Mouse (Mus musculus) monocyte, adult 5-6 weeks (primary cell): ENCODE data around the gene Fbxl13. TPM values are rescaled to one million over a fixed set of nuclear protein-coding genes. Genes with fewer than 3 reads are reported as not detected.

Experiments
- ATAC-seq: fragments of 153-309, 156-312 bp; replicated peaks from 2 replicates; pipeline ENCODE4 v1.8.0; 2017; ENCODE audit warnings: mild to moderate bottlenecking; ENCODE audit not compliant: low TSS enrichment, insufficient number of reproducible peaks, severe bottlenecking, poor library complexity, low FRiP score
- total RNA-seq: library from RNA; stranded (forward); fragments of 200-1000, 200-491, 200-594 nt; gene quantifications from 3 replicates; pipeline ENCODE4 v1.2.3, GENCODE M21; 2017

Gene Fbxl13
- not detected in 3 replicates for total RNA-seq

- peak; percentile 81 for ATAC-seq
Measured at GRCm38 (mm10) chr5:21645439-21646132, at the start of gene Fbxl13, which contains the start of gene Armc10. TSS of gene Fbxl13 (minus strand) at chr5:21645634. TSS of gene Armc10 (plus strand) at chr5:21645813.

DNA sequence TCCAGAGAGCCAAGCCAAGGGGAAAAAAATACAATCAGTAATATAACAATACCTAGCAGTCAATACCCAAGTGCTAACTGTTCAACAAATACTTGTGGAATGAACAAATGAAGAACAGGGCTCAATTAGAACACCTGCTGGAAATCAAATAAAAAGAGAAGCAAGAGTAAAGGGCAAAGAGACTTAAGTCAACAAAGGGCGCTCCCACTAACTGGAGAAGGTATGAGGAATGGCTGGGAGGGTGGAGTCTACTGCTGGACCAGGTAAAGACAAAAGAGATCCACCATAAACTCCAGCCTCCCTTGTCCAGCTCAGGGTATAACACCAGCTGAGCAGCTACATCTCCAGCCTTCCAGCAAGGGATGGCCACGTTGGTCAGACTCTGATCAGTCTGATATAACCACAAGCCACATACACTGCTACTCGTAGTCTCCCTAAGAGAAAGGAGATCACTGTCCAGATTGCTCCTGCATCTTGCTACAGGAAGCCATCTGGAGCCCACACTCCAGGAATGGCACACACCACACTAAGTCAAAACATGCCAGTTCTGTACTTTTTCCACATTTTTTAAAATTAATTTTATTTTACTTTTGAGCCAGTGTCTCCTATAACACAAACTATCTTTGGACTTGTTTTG, 49.5 kb upstream of the Fbxl13 start:
- ATAC-seq = no peak

- ATAC-seq = no peak
Measured at GRCm38 (mm10) chr5:21693372-21693870, 48.0 kb upstream of the Fbxl13 start.

- no peak for ATAC-seq
Measured at GRCm38 (mm10) chr5:21692230-21692629, 46.8 kb upstream of the Fbxl13 start.

DNA sequence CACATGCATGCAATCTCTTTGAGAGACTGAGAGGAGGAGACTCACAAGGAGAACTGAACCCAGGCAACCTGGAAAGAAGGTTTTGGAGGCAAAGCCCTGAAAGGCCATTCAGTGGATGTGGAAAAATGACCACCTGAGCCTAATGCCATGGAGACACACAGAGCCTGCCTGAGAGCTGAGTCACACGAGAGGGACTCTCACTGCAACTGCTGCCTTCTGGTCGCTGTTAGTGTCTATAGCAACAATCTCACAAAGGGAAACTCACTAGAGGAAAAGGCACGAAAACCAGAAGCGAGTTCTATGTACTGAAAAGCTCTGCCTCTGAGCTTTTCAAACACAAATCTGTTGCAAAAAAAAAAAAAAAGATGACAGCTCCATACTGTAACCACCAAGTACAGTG, 41.6 kb upstream of the Fbxl13 start:
- no peak for ATAC-seq

DNA sequence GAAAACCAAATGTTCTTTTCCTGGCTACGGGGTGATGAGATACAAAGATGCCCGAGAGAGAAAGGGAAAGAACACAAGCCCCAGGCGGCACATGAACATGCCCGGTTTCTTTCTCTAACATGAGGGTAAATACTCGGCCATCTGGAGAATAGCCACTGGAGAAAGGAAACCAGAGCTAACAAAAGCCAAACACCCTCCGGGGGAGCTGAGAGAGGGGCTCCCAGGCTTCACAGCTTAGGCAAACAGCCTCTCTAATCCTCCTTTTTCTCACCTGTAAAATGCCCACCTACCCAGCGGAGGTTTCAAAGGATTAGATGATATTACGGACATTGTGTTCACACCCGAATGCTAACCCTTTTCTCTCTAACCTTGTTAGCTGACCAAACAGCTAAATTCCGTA, 39.6 kb upstream of the Fbxl13 start:
- no peak for ATAC-seq

DNA sequence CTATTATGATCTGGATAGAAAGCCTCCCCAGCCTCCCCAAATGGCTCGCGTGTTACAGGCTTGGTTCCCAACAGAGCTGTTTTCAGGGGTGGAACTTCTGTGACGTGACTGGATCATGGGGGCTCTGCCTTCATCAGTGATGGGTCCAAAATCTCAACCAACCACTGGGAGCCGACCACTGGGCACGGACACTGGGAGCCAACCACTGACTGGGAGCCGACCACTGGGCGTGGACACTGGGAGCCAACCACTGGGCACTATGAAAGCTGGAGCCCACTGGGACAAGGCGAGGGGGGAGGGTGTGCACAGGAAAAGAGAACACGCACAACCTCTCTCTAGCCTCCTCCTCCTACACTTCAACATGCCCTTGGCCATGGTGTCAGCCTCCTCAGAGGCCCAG, 38.4 kb upstream of the Fbxl13 start:
- ATAC-seq = no peak

GRCm38 (mm10) chr5:21680940-21681339, 35.5 kb upstream of the Fbxl13 start:
- no peak for ATAC-seq

DNA sequence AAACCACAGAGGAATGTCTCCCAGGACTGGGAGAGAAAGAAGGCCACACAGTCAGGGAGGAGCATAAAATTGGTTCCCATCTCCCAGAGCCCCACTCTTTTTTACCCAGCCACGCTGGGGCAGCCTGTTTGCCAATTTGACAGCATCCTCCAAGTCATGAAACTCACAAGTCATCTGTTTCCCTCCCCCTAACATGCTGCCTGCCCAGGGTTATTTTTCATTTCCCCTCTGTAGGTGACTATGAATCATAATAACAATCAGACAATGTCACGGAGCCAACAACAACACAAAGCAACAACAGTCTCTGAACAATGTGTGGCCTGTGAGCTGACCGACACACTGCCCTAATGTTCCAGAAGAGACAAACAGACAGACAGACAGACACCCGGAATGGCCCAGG, 34.6 kb upstream of the Fbxl13 start:
- ATAC-seq = no peak

GRCm38 (mm10) chr5:21678363-21678762, 32.9 kb upstream of the Fbxl13 start:
- ATAC-seq = no peak

DNA sequence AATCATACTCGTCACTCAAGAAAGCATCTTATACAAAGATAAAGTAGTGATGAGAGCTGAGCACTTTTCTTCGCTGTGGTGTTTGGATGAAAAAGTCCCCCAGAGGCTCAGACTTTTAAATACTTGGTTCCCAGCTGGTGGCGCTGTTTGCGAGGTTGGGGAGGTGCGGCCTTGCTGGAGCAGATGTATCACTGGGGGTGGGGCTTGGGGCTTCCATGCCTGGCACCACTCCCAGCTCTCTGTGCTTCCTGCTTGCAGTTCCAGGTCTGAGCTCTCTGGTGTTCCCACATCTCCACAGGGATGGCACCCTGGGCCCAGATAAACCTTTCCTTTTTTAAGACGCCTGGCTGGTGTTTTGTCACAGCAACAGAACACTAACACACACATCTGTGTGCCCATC, 32.5 kb upstream of the Fbxl13 start:
- ATAC-seq = no peak

GRCm38 (mm10) chr5:21675494-21675893, 30.1 kb upstream of the Fbxl13 start:
- no peak for ATAC-seq

- ATAC-seq = no peak
Measured at GRCm38 (mm10) chr5:21675019-21675418, 29.6 kb upstream of the Fbxl13 start.

DNA sequence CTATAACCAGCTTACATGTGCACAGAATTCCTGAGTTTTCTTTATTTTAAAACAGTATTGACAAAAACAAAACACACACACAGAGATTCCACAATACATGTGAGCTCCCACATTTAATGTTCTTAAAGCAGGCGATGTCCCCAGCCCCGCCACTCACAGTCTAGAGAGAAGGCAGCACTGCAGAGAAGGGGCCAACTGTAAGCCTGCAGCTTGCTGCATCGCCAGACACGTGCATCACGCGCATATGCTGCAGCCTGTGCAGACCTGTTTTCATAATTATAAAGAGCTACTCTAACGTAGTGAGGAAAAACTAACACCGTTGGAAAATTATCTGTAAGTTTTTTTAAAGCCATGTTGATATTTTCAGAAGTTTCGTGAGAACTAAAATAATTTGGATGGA, 28.3 kb upstream of the Fbxl13 start:
- ATAC-seq = no peak

DNA sequence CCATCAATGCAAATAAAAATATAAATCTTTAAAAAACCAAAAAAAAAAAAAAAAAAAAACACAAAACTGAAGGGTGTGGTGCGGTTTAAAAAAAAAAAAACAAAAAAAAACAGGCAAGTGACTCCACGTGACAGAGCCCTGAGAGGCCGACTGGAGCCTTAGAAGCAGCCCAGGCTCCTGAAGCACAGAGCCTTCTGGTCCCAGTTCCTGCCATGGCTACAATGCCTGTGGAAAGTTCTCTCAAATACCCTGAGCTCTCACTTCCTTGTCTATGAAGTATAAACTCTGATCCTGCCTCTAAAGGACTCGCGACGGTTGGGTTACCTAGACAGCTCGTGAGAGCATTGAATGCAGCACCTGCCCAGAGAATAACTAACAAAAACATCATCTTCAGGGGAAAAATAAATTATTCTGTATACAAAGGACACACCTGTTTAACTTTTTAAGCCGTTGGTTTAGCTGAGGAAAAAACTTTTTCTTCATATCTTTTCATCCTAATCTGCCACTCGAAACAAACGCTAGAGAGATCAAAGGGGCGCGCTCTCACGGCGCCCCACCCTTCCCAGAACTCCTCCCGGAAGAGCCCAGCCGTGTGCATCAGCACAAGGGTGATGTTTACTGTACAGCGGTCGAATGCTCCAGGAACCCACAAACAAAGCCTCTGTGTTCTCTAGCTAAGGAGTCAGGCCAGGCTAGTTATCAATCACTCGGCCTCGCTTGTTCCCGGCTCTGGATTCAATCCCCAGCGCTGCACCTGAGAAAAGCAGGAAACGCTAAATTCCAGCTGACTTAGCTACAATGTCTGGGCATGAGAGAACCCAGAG, 27.6 kb upstream of the Fbxl13 start:
- no peak for ATAC-seq

DNA sequence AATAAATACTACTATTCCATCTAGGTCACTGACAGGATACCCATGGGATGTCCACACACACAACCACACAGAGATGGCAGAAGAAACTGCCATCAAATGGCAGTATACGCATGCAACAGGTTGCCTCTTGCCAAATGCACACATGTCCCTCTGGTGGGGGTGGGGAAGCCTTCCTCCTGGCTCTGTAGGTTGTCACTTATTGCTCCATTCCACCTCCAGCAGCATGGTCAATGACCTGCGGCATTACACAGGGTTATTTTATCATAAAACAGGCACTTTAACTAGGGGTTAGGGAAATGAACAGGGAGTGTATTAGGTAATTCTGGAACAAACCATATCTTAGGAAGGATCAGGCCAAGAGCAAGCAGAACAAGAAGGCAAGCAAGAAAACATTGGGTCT, 23.9 kb upstream of the Fbxl13 start:
- ATAC-seq = no peak

DNA sequence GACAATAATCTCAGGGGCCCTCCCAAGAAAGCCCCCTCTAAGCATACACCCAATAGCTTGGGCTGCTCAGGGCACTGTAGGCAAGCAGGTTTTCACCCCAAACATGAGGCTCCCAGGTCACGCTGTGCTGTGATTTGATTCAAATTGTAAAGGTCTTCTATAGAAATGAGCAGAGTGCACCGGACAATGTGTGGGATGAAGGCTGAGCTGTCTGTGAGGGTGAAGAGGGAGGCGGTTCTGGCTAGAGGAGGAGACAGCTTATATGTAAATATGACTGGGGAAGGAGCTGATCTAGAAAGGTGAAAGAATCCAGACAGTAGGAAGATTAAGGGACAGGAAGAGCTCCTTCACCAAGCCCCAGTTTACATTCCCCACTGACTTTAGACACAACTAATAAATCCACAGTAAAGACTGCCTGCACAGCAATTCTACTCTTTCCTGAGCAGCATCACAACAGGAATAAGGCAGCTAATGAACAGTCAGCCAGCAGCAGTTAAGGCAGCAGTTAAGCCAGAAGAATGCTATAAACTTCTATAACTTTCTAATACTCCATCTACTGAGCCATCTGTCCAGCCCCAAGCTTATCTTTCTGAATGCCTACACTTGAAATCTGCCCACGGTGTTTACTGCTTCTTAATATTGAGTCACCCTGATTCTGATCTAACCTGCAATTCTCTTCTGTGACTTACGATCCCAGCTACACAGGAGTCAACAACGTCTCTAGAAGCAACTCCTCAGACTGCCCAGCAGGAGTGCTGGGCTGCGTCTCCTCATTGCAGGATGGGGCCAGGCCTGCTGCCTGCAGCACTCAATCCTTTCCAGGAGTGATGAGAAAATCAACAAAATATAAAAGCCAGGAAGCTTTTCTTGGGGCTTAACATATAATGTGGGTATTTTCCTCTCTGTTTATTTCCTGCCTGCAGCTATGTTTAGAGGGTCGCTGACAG, 22.0 kb upstream of the Fbxl13 start:
- ATAC-seq = no peak

DNA sequence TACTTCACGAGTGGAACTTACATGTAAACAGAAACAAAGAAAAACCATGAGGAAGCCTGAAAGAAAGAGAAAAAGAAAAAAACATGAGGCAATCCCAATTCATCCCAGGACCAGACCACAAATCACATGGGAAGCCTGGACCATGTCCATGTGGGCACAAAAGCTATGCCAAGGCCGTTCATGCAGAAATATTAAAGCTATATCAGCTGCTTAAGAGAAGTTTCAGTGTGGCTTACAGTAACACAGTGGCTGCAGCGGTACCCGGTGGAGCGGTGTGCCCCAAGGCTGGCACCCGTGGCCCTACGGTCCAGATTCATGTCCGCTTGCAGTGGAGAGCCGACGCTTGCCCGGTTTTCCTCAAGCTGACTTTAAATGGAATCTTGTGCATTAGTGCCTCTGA, 17.6 kb upstream of the Fbxl13 start:
- ATAC-seq = no peak

DNA sequence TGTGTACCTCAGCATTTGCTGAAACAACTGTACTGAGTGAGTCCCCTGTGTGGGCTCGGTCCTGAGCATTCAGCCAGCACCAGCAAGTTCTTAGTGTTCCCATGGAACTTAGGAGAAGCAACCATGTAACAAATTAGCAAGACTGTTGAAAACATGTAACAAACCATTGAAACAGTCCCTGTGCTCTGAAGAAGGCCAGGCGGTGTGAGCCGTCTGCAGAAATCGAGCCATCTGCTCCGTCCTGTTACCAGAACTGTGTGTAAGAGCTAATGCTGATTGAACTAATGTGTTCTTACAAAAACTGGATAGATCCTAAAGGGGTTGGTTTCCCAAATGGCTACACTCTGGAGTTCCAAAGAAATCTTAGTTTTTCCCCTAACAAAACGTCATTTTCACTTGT, 15.4 kb upstream of the Fbxl13 start:
- ATAC-seq = no peak
